Comparison of ENCODE assay signal across 9 mouse cellular contexts in genomic region chr8:113636280-113636628, GRCm38 (mm10). TPM values are rescaled to one million over a fixed set of nuclear protein-coding genes. Genes with fewer than 3 reads are reported as not detected.
DNase-seq lines count a peak whose midpoint lies in the region; ATAC-seq and TF ChIP-seq lines count a peak whose summit lies in the region.
"Had no signal": no experiment of that assay in that cellular context is flagged by ENCODE, and none has a peak within 500 bp of the region (broad histone marks: within the 10 kb centered on the region; RNA-seq: fewer than 3 reads in every experiment).

No protein-coding gene starts in this region.

- H3K27ac ChIP-seq in heart, embryonic 16.5 days (ENCODE audit: low read length), result no peak overlapping the region
- H3K27ac ChIP-seq in hindbrain, postnatal 0 days, result 0 out of 2 replicates have a peak overlapping the region, but pooled peaks have one; percentile 96
- H3K27ac ChIP-seq in midbrain, embryonic 14.5 days (replicated peaks; ENCODE audit: low read depth, low read length), result no peak overlapping the region

- WGBS in heart, embryonic 16.5 days, result 40% methylated on average over 5 of the region's 5 CpGs
- WGBS in hindbrain, postnatal 0 days, result 28% methylated on average over 5 of the region's 5 CpGs
- WGBS in midbrain, embryonic 14.5 days, result 30% methylated on average over 5 of the region's 5 CpGs

- H3K4me1 ChIP-seq in heart, embryonic 16.5 days (ENCODE audit: control insufficient read depth, insufficient read depth, low read length), result peaks cover 13% of the 10 kb centered on the region
- H3K4me1 ChIP-seq in hindbrain, postnatal 0 days (ENCODE audit: insufficient read depth, low read length), result peaks cover 12% of the 10 kb centered on the region
- H3K4me1 ChIP-seq in midbrain, embryonic 14.5 days (ENCODE audit: control insufficient read depth, insufficient read depth, low read length), result peaks cover 16% of the 10 kb centered on the region

- no peaks in the 10 kb centered on the region for H3K9me3 ChIP-seq in heart, embryonic 16.5 days (replicated peaks; ENCODE audit: control insufficient read depth, low read length)
- no peaks in the 10 kb centered on the region for H3K9me3 ChIP-seq in hindbrain, postnatal 0 days (ENCODE audit: low read length)
- no peaks in the 10 kb centered on the region for H3K9me3 ChIP-seq in midbrain, embryonic 14.5 days (ENCODE audit: control insufficient read depth, low read length)

- intact Hi-C loops in heart, postnatal 14 days (cut with DNase I), result no loop called here

- H3K36me3 ChIP-seq in heart, embryonic 16.5 days (ENCODE audit: control insufficient read depth, insufficient read depth), result peaks cover 12% of the 10 kb centered on the region
- peaks cover 6% of the 10 kb centered on the region for H3K36me3 ChIP-seq in hindbrain, postnatal 0 days (ENCODE audit: insufficient read depth, low read length)
- peaks cover 27% of the 10 kb centered on the region for H3K36me3 ChIP-seq in midbrain, embryonic 14.5 days (ENCODE audit: control insufficient read depth, insufficient read depth, low read length)

- H3K4me2 ChIP-seq in heart, embryonic 16.5 days (ENCODE audit: low read depth, low read length), result peak overlapping the region; percentile 97
- peak overlapping the region; percentile 100 for H3K4me2 ChIP-seq in hindbrain, postnatal 0 days (ENCODE audit: low read depth, low read length)
- H3K4me2 ChIP-seq in midbrain, embryonic 14.5 days (ENCODE audit: low read length), result peak overlapping the region; percentile 88

- peak; percentile 26 for TF ChIP-seq CTCF in hindbrain, postnatal 0 days (IDR thresholded peaks at IDR 0.05; ENCODE audit: low read depth)

- peak overlapping the region; percentile 89 for H3K4me3 ChIP-seq in heart, embryonic 16.5 days (ENCODE audit: low read length)
- H3K4me3 ChIP-seq in hindbrain, postnatal 0 days (ENCODE audit: low read length), result peak overlapping the region; percentile 65
- H3K4me3 ChIP-seq in midbrain, embryonic 14.5 days (replicated peaks; ENCODE audit: low read depth, low read length), result peak overlapping the region; percentile 70

- no peaks in the 10 kb centered on the region for H3K27me3 ChIP-seq in heart, embryonic 16.5 days (ENCODE audit: control insufficient read depth, insufficient read depth, low read length)
- no peaks in the 10 kb centered on the region for H3K27me3 ChIP-seq in hindbrain, postnatal 0 days (ENCODE audit: insufficient read depth, low read length)
- H3K27me3 ChIP-seq in midbrain, embryonic 14.5 days (ENCODE audit: control insufficient read depth, insufficient read depth, low read length), result no peaks in the 10 kb centered on the region

- DNase-seq in heart, postnatal 14 days, result no peak
- DNase-seq in NIH3T3 (ENCODE audit: low read depth), result peak; percentile 27
- no peak for DNase-seq in hindbrain, postnatal 0 days (ENCODE audit: low spot score)
- no peak for DNase-seq in midbrain, embryonic 14.5 days
- DNase-seq in ovary, adult 18-20 months (ENCODE audit: low spot score), result no peak
- DNase-seq in urinary bladder, postnatal 4 days (ENCODE audit: low spot score in 2 of 2), result no peak

- ATAC-seq in heart, embryonic 16.5 days (replicated peaks; ENCODE audit: extremely low read depth, insufficient read depth, low FRiP score), result no peak
- no peak for ATAC-seq in hindbrain, postnatal 0 days
- no peak for ATAC-seq in midbrain, embryonic 14.5 days (ENCODE audit: low FRiP score, low TSS enrichment)
- no peak for ATAC-seq in granulocyte monocyte progenitor cell, adult 5-6 weeks (replicated peaks; ENCODE audit: poor library complexity, severe bottlenecking)

- peak overlapping the region; percentile 89 for H3K9ac ChIP-seq in heart, embryonic 16.5 days (ENCODE audit: low read length)
- peak overlapping the region; percentile 67; the same call in 1 of the 2 replicates for H3K9ac ChIP-seq in hindbrain, postnatal 0 days (replicated peaks; ENCODE audit: low read length)
- peak overlapping the region; percentile 69 for H3K9ac ChIP-seq in midbrain, embryonic 14.5 days (replicated peaks; ENCODE audit: low read length)

RNA-seq across cellular contexts. Expression of gene Mon1b, which starts 0.9 kb away (rescaled TPM):
- 4.9 TPM in 2 replicates for polyA plus RNA-seq in heart, embryonic 16.5 days (2015; fragmentation: Nextera tagmentation; extraction: Ambion mirVana)
- 1 to 10 TPM; 6.5 to 6.7 TPM for total RNA-seq in heart, postnatal 14 days (2021)
- total RNA-seq in hindbrain, postnatal 0 days (2014; rRNA removed), result 25.5 and 31.6 TPM in 2 replicates
- 6.9 and 7.8 TPM in 2 replicates for polyA plus RNA-seq in hindbrain, postnatal 0 days (2015; fragmentation: Nextera tagmentation; extraction: Ambion mirVana)
- 11.5 and 13.8 TPM in 2 replicates for polyA plus RNA-seq in midbrain, embryonic 14.5 days (2014; fragmentation: Nextera tagmentation; extraction: Ambion mirVana)
- 15.4 and 16.8 TPM in 2 replicates for total RNA-seq in granulocyte monocyte progenitor cell, adult 5-6 weeks (2014; fragmentation: Nextera tagmentation)
- total RNA-seq in granulocyte monocyte progenitor cell, adult 5-6 weeks (2017), result 13.7 and 15.0 TPM in 2 replicates

RNA-seq across cellular contexts. Expression of gene Syce1l, which starts 6.8 kb away (rescaled TPM):
- not detected in 2 replicates for polyA plus RNA-seq in heart, embryonic 16.5 days (2015; fragmentation: Nextera tagmentation; extraction: Ambion mirVana)
- not detected for total RNA-seq in heart, postnatal 14 days (2021)
- total RNA-seq in hindbrain, postnatal 0 days (2014; rRNA removed), result not detected in 2 replicates
- 0.33 TPM in 1 of 2 replicates, not detected in the other for polyA plus RNA-seq in hindbrain, postnatal 0 days (2015; fragmentation: Nextera tagmentation; extraction: Ambion mirVana)
- 0.31 TPM in 1 of 2 replicates, not detected in the other for polyA plus RNA-seq in midbrain, embryonic 14.5 days (2014; fragmentation: Nextera tagmentation; extraction: Ambion mirVana)
- not detected in 2 replicates for total RNA-seq in granulocyte monocyte progenitor cell, adult 5-6 weeks (2014; fragmentation: Nextera tagmentation)
- total RNA-seq in granulocyte monocyte progenitor cell, adult 5-6 weeks (2017), result not detected in 2 replicates
- total RNA-seq: neutrophil, adult 5-6 weeks had no signal
